Mouse (Mus musculus) midbrain, postnatal 0 days (tissue): ENCODE results near the gene Apol6. TPM values are rescaled to one million over a fixed set of nuclear protein-coding genes. Genes with fewer than 3 reads are reported as not detected.
A peak's percentile ranks its signal among the peaks of the same experiment; 100 is the strongest.

ENCODE experiments used
- ATAC-seq: fragments of 200-750 bp; cut with Nextera tagmentation; 2 replicates; pipeline ENCODE4 v1.8.0; 2017; ENCODE audit warnings: moderate number of reproducible peaks, mild to moderate bottlenecking, moderate TSS enrichment, moderate library complexity; ENCODE audit not compliant: low FRiP score
- DNase-seq: peaks from one replicate; pipeline ENCODE4 v3.0.0-alpha.2; 2015; ENCODE audit warnings: low spot score
- H3K27ac ChIP-seq: fragments of 300-500 bp; sonication (generic); 2 replicates; pipeline ENCODE4 v1.5.1; 2014; ENCODE audit warnings: low read depth, mild to moderate bottlenecking, low read length, mixed read lengths
- H3K27me3 ChIP-seq: fragments of 300-500 bp; sonication (generic); 2 replicates; pipeline ENCODE4 v1.6.1; 2014; ENCODE audit warnings: low read length, control low read depth, mixed read lengths; ENCODE audit not compliant: insufficient read depth
- H3K36me3 ChIP-seq: fragments of 300-500 bp; sonication (generic); 2 replicates; pipeline ENCODE4 v1.6.1; 2014; ENCODE audit warnings: low read length, control low read depth, mixed read lengths; ENCODE audit not compliant: insufficient read depth
- H3K4me1 ChIP-seq: fragments of 300-500 bp; sonication (generic); 2 replicates; pipeline ENCODE4 v1.6.1; 2014; ENCODE audit warnings: mild to moderate bottlenecking, control low read depth, antibody characterized with exemption, low read length, mixed read lengths; ENCODE audit not compliant: insufficient read depth
- H3K4me2 ChIP-seq: fragments of 300-500 bp; sonication (generic); 2 replicates; pipeline ENCODE4 v1.6.1; 2014; ENCODE audit warnings: low read depth, mild to moderate bottlenecking, low read length, mixed read lengths; ENCODE audit not compliant: poor library complexity, severe bottlenecking
- H3K4me3 ChIP-seq: fragments of 300-500 bp; sonication (generic); 2 replicates; pipeline ENCODE4 v1.5.1; 2014; ENCODE audit warnings: low read depth, mild to moderate bottlenecking, low read length, moderate library complexity
- H3K9ac ChIP-seq: fragments of 300-500 bp; sonication (generic); replicated peaks from 2 replicates; pipeline ENCODE4 v1.6.1; 2014; ENCODE audit warnings: mild to moderate bottlenecking, low read length, moderate library complexity, mixed read lengths; ENCODE audit not compliant: poor library complexity, severe bottlenecking
- H3K9me3 ChIP-seq: fragments of 300-500 bp; sonication (generic); 2 replicates; pipeline ENCODE4 v1.6.1; 2016; ENCODE audit warnings: low read length, control low read depth
- CTCF ChIP-seq: IDR thresholded peaks from 2 replicates; pipeline ENCODE4 v1.5.1; 2016; ENCODE audit warnings: antibody characterized with exemption, mild to moderate bottlenecking
- WGBS: fragments of 180-500 bp; shearing (Covaris S2); extraction: QIAGEN DNeasy Blood & Tissue Kit; methylation state at CpG from one replicate; pipeline ENCODE4 v1.1.7; 2014; 5-methylcytosine and 5-hydroxymethylcytosine counted together
- polyA plus RNA-seq: library from polyadenylated mRNA; unstranded; fragments of >200 nt; fragmentation: Nextera tagmentation; extraction: Ambion mirVana; gene quantifications from 2 replicates; pipeline ENCODE4 v1.2.1, GENCODE M21; 2015
- total RNA-seq: library from RNA; depleted of rRNA; stranded (reverse); fragments of >200 nt; gene quantifications from 2 replicates; pipeline ENCODE4 v1.2.3, GENCODE M21; 2014

Apol6 gene
- total and polyA plus RNA-seq, 2 experiments from 2014 or later, result 0.15 to 0.16 TPM

DNA sequence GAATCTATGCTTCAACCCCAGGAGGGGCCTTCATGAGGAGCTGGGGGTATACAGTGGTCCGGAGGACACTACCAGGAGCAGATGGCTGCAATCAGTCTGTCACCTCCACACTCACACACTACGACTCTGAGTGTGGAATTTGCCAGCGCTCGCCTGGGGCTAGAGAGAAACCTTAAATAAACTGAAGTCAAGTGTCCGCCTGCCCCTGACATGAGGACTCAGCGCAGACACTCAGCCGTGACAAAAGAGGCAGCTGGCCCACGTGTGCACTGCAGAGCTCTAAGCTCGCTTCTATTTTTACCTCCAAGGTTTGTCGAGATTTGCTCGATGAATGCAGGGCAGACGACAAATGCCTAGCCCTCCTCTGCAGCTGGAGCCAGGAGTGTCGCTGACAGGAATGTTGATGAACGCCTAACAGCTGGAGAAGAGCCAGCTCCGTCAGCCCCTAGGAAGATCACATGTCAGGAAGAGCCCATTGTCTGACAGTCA lies 30.7 kb upstream of the Apol6 start:
- Histone ChIP-seq H3K4me1 (peaks cover 12% of the 10 kb centered on the region), H3K27ac (peak overlapping the region; percentile 74), H3K4me3 (no peak overlapping the region), H3K4me2 (no peak overlapping the region), H3K9me3 (no peaks in the 10 kb centered on the region), H3K36me3 (no peaks in the 10 kb centered on the region), H3K27me3 (no peaks in the 10 kb centered on the region), H3K9ac (0 out of 2 replicates have a peak overlapping the region, but pooled peaks have one; percentile 36)
- DNase-seq (peak; percentile 71), ATAC-seq (peak; percentile 73)
- 15% methylated on average over 15 of the region's 15 CpGs for WGBS
- TF ChIP-seq CTCF, result no peak

DNA sequence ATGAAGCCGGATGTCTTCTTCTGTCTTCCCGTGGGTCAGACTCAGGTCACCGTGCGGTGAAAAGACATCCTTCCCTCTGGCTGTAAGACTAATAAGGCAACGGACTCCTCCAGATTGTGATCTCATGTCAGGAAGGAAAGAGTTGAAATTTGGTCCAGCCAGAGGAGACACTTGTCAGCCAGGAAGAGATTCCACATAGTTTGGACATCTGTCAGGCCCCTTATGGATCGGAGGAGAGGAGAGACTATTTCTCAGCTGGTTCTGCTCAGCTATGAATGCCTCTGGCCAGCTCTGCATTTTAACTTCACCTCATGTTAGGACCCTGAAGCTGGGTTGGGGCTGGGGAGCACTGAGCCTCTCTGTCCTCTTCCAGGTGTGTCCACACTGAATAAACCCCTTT lies 30.1 kb upstream of the Apol6 start:
- no peak for ATAC-seq
- Histone ChIP-seq H3K9me3 (no peaks in the 10 kb centered on the region), H3K36me3 (no peaks in the 10 kb centered on the region), H3K27me3 (no peaks in the 10 kb centered on the region), H3K27ac (peak overlapping the region; percentile 74), H3K4me3 (no peak overlapping the region), H3K4me2 (peak overlapping the region; percentile 9; the same call in 1 of the 2 replicates), H3K4me1 (peaks cover 12% of the 10 kb centered on the region), H3K9ac (no peak overlapping the region)
- DNase-seq, result no peak
- WGBS, result 69% methylated on average over 6 of the region's 6 CpGs
- TF ChIP-seq CTCF, result no peak

DNA sequence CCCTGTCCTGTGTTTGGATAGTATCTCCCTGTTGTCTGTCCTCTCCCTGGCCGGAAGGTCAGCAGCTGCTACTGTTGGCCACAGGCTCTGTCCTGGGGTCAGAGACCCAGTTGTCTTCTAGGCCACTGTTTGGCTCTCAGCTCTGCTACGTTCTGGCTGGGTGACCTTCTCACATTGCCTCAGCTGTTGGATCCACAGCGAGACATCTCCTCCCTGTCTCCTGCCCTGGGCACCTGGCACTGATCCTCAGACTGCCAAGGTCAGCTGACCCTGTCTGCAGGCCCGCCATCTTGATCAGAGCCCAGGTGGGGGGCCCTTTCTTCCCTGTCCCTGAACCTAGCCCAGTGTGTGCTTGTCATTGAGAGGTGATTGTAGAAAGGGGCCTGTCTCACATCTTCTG lies 29.5 kb upstream of the Apol6 start:
- ATAC-seq, result no peak
- H3K4me2 ChIP-seq, result no peak overlapping the region
- DNase-seq, result no peak
- no peaks in the 10 kb centered on the region for H3K9me3 ChIP-seq
- no peaks in the 10 kb centered on the region for H3K36me3 ChIP-seq
- no peak overlapping the region for H3K4me3 ChIP-seq
- H3K4me1 ChIP-seq, result peaks cover 12% of the 10 kb centered on the region
- peak overlapping the region; percentile 74 for H3K27ac ChIP-seq
- WGBS, result 77% methylated on average over 4 of the region's 4 CpGs
- no peaks in the 10 kb centered on the region for H3K27me3 ChIP-seq
- no peak for TF ChIP-seq CTCF
- no peak overlapping the region for H3K9ac ChIP-seq

GRCm38 (mm10) chr15:77016509-77016908 lies 28.0 kb upstream of the Apol6 start:
- H3K9ac ChIP-seq, result no peak overlapping the region
- ATAC-seq, result no peak
- H3K4me1 ChIP-seq, result peaks cover 12% of the 10 kb centered on the region
- no peak overlapping the region for H3K27ac ChIP-seq
- H3K36me3 ChIP-seq, result no peaks in the 10 kb centered on the region
- no peak overlapping the region for H3K4me2 ChIP-seq
- DNase-seq, result no peak
- 94% methylated on average over 6 of the region's 6 CpGs for WGBS
- no peaks in the 10 kb centered on the region for H3K9me3 ChIP-seq
- H3K4me3 ChIP-seq, result no peak overlapping the region
- H3K27me3 ChIP-seq, result no peaks in the 10 kb centered on the region
- no peak for TF ChIP-seq CTCF

DNA sequence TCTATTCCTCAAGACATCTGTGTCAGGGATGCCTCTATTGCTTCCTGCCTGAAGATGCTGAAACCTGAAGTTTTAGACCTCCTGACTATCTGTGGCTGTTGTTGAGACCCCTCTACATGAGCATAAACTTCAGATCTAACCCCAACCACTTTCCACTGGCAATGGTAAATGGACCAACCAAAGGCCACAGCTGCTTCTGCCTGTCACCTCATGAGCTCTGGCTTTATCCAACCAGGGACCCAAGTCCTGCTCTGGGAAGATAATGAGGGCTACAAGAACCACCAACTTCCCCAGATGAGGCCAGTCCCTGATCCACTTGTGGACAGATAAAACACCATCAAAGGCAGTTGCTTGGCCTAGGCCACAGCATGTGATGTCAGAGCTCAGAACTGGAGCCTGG lies 26.6 kb upstream of the Apol6 start:
- TF ChIP-seq CTCF, result no peak
- no peaks in the 10 kb centered on the region for H3K27me3 ChIP-seq
- ATAC-seq (no peak), DNase-seq (no peak)
- no peak overlapping the region for H3K4me2 ChIP-seq
- no peak overlapping the region for H3K27ac ChIP-seq
- H3K4me3 ChIP-seq, result no peak overlapping the region
- H3K4me1 ChIP-seq, result peaks cover 12% of the 10 kb centered on the region
- no peaks in the 10 kb centered on the region for H3K9me3 ChIP-seq
- no peaks in the 10 kb centered on the region for H3K36me3 ChIP-seq
- H3K9ac ChIP-seq, result no peak overlapping the region

DNA sequence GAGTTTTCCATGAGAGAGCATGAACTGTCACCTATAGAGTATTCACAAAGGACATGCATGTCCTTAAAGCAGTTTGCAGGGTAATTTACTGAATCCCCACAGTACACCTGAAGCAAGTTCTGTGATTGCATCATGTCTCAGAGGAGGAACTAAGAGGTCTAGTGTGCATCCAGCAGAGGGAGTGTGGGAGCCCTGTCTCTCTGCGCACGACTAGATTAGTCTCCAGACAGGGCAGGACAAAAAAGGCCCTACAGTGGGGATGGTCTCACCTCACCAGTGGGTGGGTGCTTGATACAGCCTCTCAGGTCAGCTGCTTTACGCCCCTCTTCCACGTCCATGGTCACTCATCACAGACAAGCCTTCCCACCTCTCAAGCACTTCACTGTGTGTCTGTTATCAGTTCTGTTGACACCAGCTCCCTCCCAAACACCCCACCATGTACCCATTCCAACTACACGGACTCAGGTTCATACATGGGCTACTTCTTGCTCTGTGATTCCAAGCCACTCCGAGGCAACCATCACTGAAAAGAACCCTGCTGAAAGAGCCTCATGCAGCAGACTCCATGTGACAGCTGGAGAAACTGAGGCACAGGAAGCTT lies 25.7 kb upstream of the Apol6 start:
- no peak for ATAC-seq
- WGBS, result 58% methylated on average over 6 of the region's 6 CpGs

More for the DNA sequence above, 25.7 kb upstream of the Apol6 start:
- peak; percentile 62 for TF ChIP-seq CTCF
- Histone ChIP-seq H3K9ac (no peak overlapping the region), H3K36me3 (no peaks in the 10 kb centered on the region), H3K27me3 (no peaks in the 10 kb centered on the region), H3K4me3 (no peak overlapping the region), H3K4me2 (no peak overlapping the region), H3K4me1 (peaks cover 8% of the 10 kb centered on the region), H3K27ac (no peak overlapping the region), H3K9me3 (no peaks in the 10 kb centered on the region)
- DNase-seq, result no peak
